Mouse (Mus musculus) adrenal gland, postnatal 10 days (tissue): ENCODE measurements around the gene Slc1a7. TPM values are rescaled to one million over a fixed set of nuclear protein-coding genes. Genes with fewer than 3 reads are reported as not detected.

Source experiments
- DNase-seq: peaks from one replicate; pipeline ENCODE4 v3.0.0; 2021; ENCODE audit warnings: mixed read lengths
- total RNA-seq, 2 experiments: library from RNA; stranded (reverse); gene quantifications; 2 replicates each; pipeline ENCODE4 v1.2.3; 2021

Gene Slc1a7
- total RNA-seq, 2 experiments from 2014 or later, result 0.15 to 0.39 TPM

DNA sequence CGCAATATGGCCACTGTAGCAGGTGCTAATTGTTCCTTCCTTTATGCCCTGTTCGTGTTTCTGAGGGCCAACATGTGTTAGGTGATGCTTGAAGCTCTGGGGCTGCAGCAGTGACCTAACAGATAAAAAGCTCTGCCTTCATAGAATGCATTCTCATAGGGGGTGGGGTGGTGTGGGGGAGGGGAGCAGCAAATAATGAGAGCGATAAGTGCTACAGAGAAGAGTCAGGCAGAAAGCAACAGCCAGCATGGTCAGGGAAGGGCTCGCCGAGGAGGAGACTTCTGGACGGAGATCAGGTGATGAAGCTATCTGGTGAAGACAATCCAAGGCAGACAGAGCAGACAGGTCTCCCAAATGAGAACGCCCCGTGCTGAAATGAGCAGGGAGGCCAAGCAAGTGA is 84.5 kb downstream of the Slc1a7 start:
- DNase-seq, result no peak

DNA sequence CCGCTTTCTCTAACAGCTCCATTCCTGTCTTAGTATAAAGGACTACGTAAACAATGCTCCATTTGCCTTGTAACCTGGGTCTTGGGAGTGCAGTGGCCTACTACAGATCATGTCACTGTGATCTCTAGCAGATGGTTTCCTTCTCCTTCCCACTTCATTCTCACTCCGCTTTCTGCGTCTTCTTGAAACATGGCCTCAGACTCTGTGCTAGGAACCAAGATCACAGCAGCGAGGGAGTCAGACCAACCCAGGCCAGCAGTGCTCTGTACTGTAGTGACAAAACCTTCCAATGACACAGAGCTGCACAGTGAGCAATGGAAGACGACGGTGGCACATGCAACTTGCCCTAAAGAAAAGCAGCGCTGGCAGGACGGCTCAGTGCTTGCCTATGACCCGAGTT is 87.7 kb downstream of the Slc1a7 start:
- no peak for DNase-seq

DNA sequence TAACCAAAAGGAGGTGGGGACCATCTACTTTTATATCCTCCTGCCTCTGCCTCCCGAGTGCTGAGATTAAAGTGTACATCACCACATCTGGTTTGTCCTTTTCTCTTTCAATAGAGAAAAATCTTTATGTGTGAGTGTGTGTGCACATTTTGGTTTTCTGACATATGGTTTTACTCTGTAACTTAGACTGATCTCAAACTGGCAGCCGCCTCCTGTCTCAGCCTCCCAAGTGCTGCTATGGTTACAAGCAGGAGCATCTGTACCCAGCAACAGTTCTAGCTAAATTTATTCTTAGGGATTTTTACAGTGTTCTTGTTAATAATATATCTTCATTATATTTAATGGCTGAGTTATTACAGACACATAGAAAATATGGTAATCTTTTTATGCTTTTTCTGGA is 89.1 kb downstream of the Slc1a7 start:
- no peak for DNase-seq

DNA sequence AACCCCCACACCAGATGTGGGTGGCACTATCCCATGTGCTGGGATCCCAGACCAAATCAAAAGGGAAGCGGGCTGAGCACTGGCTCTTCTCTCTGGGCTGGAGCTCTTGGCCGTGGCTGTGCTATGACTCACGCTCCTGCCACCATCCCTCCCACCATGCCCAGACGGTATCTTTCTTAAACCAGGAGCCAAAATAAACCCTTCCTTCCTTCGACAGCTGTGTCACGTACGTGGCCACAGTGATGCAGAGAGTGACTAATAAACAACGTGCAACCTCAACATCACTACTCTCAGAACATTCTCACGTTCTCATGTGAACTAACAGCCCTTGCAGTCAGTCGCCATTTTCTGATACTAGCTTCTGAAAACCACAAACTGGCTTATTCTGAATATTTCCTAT is 90.0 kb downstream of the Slc1a7 start:
- peak; percentile 27 for DNase-seq

DNA sequence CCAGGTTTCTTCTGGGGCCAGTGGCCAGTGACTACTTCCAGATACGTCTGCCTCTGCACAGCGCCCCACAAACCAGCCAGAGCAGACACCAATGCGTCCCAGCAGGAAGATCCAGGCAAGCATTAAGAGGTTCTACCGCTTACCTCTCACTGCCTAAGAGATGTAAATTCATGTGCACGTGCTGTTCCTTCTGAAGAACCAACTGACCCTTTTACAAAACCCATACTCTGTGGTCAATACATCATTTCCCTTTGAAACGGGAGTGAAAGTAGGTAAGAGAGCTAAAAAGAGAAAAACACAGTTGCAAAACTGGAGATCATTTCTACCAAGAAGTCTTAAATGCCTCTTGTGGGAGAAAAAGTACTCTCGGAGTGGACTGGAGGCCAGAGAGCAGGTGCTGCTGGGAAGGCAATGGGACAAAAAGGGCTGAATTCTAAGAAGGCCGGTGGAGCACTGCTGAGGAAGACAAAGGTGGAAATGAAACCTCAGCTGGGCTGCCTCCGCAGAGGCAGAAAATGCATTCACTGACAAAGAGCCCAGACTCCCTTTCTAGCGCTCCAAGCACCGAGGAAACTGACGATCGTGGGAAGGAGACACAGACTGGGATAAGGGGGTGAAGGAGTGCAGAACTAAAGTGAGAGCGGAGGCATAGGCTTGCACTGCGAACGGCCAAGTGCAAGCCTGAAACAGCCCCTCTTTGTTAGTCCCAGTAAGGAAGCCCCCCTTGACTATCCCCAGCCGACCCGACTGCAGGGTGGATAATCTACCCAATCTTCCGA is 91.7 kb downstream of the Slc1a7 start:
- no peak for DNase-seq

DNA sequence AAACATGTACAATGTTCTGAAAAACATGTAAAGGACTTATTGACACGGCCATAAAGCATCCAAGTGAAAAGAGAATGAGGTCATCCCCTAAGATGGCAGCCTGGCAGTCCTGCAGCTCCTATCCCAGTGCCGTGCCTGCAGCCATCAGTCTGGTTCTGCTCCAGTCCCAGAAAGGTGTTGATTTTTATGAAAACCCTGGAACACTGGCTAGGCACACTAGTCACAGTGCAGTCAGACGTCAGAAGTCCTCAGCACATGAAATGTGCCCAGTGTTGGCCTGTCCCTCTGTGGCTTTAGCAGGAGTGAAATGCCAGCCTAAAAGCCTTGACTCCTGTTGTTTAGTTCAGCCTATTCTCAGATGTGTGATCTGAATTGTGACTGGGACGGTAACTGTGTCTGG is 92.6 kb downstream of the Slc1a7 start:
- DNase-seq, result no peak

DNA sequence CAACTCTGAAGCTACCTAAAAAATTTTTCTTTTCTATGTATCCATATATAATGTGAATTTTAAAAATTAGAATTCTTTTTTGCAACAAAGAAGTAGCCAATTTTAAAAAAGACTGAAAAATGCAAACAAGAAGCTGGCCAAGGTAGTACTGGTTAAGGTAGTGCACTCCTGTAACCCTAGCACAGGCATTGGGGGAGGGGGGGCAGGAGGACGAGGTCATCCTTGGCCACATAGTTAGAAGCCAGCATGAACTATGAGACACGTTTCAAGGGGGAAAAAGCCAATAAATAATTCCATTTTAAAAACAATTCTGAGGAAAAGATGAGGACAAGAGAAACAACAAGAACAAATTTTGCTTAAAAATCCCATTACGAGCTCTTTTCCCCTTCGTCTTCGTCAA is 94.4 kb downstream of the Slc1a7 start:
- no peak for DNase-seq

Other genes with a start within 250 kb of the Slc1a7 start
- gene Lrp8, start 166.1 kb upstream of the Slc1a7 start, total RNA-seq, result 1 to 10 TPM; 3.8 to 4.9 TPM
- 10 to 100 TPM; 83.6 to 86.1 TPM for gene Magoh, start 88.6 kb upstream of the Slc1a7 start, total RNA-seq
- 10 to 100 TPM; 68.6 to 80.0 TPM for gene 0610037L13Rik, start 78.5 kb upstream of the Slc1a7 start, total RNA-seq
- 100 to 1,000 TPM; 269 to 277 TPM for gene Cpt2, start 44.7 kb upstream of the Slc1a7 start, total RNA-seq
- 1 to 10 TPM; 7.0 to 7.4 TPM for gene Podn, start 128.1 kb downstream of the Slc1a7 start, total RNA-seq
- gene Scp2, start 176.7 kb downstream of the Slc1a7 start, total RNA-seq, result 100 to 1,000 TPM; 444 to 569 TPM
- 10 to 100 TPM; 29.1 to 33.8 TPM for gene Echdc2, start 197.1 kb downstream of the Slc1a7 start, total RNA-seq
- 1 to 10 TPM in 1 of 2 experiments, under 1 TPM in 1; 0.91 to 1.2 TPM for gene Zyg11a, start 249.7 kb downstream of the Slc1a7 start, total RNA-seq